ENCODE assay signal across 8 mouse cellular contexts in the genomic region with DNA sequence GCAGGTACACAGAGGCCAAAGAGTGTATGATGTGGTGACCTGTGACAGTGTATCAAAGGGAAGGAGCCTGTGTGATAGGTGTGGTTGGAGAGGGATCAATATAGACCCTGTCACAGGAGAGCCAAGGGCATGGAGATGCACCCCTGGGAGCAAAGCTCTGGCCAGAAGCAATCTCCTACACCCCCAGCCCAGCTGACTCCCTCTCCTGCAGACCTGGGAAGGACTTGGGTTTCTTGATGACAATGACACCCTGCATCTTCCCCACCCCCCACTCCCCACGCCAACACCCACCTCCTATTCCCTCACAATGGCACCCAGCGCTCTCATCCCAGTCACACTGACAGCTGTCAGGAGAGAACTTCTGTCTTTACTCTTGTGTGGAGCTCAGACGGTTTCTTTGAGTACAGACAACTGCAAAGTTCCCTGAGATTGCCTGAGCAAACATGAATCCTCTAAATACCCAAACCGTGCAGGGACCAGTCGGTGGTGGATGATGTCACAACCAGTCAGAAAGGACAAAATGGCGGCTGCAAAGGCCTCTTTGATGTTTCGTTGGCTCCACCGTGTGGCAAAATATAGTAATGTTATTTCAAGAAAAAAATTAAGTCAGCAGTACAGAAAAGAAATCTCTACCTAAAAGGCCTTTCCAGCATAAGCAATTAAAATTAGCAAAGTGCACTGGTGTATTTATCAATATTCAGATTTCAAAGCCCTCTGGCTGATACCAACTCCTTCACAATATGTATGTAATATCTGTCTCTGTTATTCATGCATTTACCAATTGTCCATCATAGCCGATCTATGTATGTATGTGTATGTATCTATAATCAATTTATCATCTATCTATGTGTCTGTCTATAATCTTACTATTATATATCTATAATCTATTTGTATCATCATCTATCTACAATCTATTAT. TPM values are rescaled to one million over a fixed set of nuclear protein-coding genes. Genes with fewer than 3 reads are reported as not detected.
A peak's percentile ranks its signal among the peaks of the same experiment; 100 is the strongest.
DNase-seq lines count a peak whose midpoint lies in the region; ATAC-seq and TF ChIP-seq lines count a peak whose summit lies in the region.

No protein-coding gene starts in this region.

- DNase-seq in adipocyte (ENCODE audit: low spot score) = peak; percentile 94
- peak; percentile 72 for DNase-seq in gastrocnemius, adult 2 months
- peak; percentile 81 for DNase-seq in hindlimb bud, embryonic 11.5 days (ENCODE audit: extremely low spot score, low read depth, low spot score)
- peak; percentile 62 to 72 for DNase-seq in left cerebral cortex, adult 2 months (ENCODE audit: extremely low spot score in 1 of 2, low spot score in 2 of 2)
- DNase-seq in lung, postnatal 4 days = peak; percentile 69 to 79
- peak; percentile 85 for DNase-seq in right cerebral cortex, adult 18-20 months
- no peak for DNase-seq in urinary bladder, adult 2 months (ENCODE audit: low spot score)

- H3K4me3 ChIP-seq in gastrocnemius, adult 2 months = peak overlapping the region; percentile 71
- peak overlapping the region; percentile 47 for H3K4me3 ChIP-seq in left cerebral cortex, adult 2 months

- peak overlapping the region; percentile 87 for H3K27ac ChIP-seq in gastrocnemius, adult 2 months
- peak overlapping the region; percentile 86 for H3K27ac ChIP-seq in left cerebral cortex, adult 2 months

- TF ChIP-seq CTCF in gastrocnemius, adult 2 months (IDR thresholded peaks at IDR 0.05) = peak; percentile 81
- TF ChIP-seq CTCF in left cerebral cortex, adult 2 months (IDR thresholded peaks at IDR 0.05) = peak; percentile 77

- peak; percentile 87 for ATAC-seq in common myeloid progenitor, adult 5-6 weeks (replicated peaks; ENCODE audit: low read depth, poor library complexity, severe bottlenecking)

- intact Hi-C loops in gastrocnemius, adult 2 months (cut with DNase I) = loop anchor here (1.0 to 2.0 kb wide), 2 partner anchors 18 to 50 kb away; no protein-coding TSS in a partner anchor
- intact Hi-C loops in left cerebral cortex, adult 2 months (cut with DNase I) = loop anchor here (1.0 to 5.0 kb wide), 5 partner anchors 50 to 650 kb away; a partner anchor contains a TSS

RNA-seq across cellular contexts. Expression of a gene that starts 21.9 kb away (rescaled TPM):
- total RNA-seq in common myeloid progenitor, adult 5-6 weeks (2017) = 22.4 TPM in 2 replicates
- total RNA-seq in gastrocnemius, adult 2 months (2021) = 10 to 100 TPM; 46.7 to 55.3 TPM
- total RNA-seq in left cerebral cortex, adult 2 months (2021) = 10 to 100 TPM; 61.2 to 63.7 TPM
- 98.2 and 103 TPM in 2 replicates for polyA plus RNA-seq in urinary bladder, adult 2 months (2012; rRNA removed)

RNA-seq across cellular contexts. Expression of a gene that starts 25.5 kb away (rescaled TPM):
- 0.37 TPM in 1 of 2 replicates, not detected in the other for total RNA-seq in common myeloid progenitor, adult 5-6 weeks (2017)
- not detected for total RNA-seq in gastrocnemius, adult 2 months (2021)
- not detected for total RNA-seq in left cerebral cortex, adult 2 months (2021)
- 0.07 and 0.09 TPM in 2 replicates for polyA plus RNA-seq in urinary bladder, adult 2 months (2012; rRNA removed)
